Mouse (Mus musculus): ENCODE measurements around the gene Slc35e2.
"Not testable (repeated sequence)": the region's sequence is repeated elsewhere in the genome, so short reads cannot be mapped to it uniquely, and the experiment has no call there.

Gene Slc35e2

DNA sequence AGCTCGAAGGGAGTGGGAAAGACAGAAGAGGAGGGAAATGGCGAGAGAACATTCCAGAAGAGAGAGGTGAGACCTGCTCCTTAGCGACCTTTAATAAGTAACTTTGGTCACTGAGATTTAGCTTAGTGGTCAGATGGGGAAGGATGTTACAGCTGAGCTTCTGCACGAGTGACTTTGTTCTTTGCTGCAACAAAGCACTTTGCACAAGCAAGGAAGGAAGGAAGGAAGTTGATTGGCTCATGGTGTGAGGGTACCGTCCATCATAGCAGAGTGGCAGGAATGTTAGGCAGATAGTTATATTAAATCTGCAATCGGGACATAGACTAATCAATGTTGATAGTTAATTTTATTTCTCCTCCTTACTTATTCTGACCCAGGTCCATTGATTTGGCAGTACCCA lies 29.1 kb downstream of the Slc35e2 start:
- DNase-seq: no peak

DNA sequence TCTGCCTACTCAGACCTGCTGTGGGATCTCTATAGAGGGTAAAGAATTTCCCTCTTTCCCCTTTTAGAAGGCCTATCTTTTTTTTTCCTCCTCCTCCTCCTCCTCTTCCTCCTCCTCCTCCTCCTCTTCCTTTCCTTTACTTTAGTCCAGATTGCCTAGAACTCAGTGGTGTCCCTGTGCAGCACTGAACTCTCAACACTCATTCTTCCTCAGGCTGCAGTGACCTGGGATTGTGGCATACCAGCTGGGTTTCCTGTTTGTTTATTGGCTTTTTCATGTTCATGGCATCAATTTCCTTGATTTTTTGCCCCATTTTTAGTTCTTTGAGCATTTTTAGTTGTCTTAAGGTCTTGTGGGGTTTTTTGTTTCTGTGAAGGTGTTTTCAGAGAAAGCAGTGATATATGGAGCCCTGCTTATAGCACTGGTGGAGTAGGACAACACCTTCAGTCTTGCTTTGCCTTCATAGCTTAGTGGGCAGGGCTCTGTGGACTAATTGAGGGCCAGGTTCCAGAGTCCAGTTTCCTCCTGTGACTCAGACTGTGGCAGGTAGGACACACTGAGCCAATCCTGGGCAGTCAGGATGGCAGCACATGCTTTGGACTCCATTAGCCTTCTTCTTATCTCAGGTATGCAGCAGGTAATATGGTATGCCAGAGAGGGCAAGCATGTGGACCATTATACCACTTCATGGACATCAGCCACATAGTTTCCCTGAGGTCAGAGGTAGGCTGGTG lies 34.7 kb downstream of the Slc35e2 start:
- DNase-seq: no peak

DNA sequence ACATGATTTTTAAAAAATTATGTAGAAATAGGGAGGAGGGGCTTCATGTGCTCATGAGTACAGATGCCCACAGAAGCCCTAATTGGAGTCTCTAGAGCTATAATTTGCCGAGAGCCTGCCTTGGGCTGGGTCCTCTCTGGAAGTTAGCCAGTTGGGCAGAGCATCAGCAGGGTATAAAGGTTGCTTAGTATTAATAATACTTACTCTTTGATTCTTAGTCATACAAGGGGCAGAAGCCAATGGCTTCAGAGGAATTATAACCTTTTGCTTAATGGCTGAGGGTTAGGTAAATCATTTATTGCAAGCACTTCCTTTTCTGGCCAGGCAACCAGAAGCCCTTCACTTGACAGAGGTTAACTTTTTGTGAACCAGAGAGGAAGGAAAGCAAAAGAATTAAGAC lies 42.3 kb downstream of the Slc35e2 start:
- DNase-seq: no peak

DNA sequence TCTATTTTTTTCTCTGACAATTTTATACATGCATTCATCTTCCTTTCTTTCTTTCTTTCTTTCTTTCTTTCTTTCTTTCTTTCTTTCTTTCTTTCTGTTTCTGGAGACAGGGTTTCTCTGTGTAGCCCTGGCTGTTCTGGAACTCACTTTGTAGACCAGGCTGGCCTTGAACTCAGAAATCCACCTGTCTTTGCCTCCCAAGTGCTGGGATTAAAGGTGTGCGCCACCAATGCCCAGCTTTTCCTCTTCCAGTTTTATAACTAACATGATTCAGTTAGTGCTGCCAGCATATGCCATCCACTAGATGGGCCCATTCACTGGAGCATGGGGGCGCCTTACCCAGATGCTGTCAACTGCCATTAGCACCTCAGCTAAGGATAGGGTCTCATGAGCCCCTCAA lies 44.1 kb downstream of the Slc35e2 start, which contains the start of gene Gm10563:
Gene Gm10563, minus strand, starts transcription at position 101 of the 400 bp plus-strand sequence.
- not testable (repeated sequence) for DNase-seq

DNA sequence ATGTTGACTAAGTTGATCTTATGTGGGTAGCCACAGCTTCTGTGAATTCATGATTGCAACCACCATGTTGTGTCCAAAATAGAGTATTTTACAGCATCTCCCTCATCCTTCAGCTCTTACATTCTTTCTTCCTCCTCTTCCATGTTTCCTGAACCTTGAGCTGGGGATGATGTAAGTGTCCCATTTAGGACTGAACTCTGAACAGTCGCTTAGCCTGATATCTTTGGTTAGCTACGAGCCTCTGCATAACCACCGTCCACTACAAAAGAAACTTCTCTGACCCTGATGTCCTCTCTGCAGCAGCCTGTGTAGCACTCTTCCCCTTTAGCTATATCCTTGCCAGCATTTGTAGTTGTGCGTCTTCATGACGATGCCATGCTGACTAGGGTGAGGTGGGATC lies 44.5 kb downstream of the Slc35e2 start:
- DNase-seq: no peak

DNA sequence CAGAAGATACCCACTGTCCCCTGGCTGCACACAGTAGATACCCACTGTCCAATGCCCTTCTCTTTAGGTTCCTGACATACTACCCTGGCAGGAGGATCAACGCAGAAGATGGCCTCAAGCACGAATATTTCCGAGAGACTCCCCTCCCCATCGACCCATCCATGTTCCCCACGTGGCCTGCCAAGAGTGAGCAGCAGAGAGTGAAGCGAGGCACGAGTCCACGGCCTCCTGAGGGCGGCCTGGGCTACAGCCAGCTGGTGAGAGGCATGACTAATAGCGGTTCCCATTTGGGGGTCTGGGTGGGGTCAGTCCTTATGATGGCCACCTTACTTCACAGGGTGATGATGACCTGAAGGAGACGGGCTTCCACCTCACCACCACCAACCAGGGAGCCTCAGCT lies 48.1 kb downstream of the Slc35e2 start:
- no peak for DNase-seq

GRCm38 (mm10) chr4:155651553-155652269 lies 50.5 kb downstream of the Slc35e2 start:
- no peak for DNase-seq

GRCm38 (mm10) chr4:155652283-155653085 lies 51.3 kb downstream of the Slc35e2 start:
- no peak for DNase-seq

- DNase-seq: peak; percentile 10
Observed at GRCm38 (mm10) chr4:155653086-155653450, 51.9 kb downstream of the Slc35e2 start, which contains the start of gene Mmp23. Gene Mmp23, minus strand, starts transcription at chr4:155653384.

DNA sequence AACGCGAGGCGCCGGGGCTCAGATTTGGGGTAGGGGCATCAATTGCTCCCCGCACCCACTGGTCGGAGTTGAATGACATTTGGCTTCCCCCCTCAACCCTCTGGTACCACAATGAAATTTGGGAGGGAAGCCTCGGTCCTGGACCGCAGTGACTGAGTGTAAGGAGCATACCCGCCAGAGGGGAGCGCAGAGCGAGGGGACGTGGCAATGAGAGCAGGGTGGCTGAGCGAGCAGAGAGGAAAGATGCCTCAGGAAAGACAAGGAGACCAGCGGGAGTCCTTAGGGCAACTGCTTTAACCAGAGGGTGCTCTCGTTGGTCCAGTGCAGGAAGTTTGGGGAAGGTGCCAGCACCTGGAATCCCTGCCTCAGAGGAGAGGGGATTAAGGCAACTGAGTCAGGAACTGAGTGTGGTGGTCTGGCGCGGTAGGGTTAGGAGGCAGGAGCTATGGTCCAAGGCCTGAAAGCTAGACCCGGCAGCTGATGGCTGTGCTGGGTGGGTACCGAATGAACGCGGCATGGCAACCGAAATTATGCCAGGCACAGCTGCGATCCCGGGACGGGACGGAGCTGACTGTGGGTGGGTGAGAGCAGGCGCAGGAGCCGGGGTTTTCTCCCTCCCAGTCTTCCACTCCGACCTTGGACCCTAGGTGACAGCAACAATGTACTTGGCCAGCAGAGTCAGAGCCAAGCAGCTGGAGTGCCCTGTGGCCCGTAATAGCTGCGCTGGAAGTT lies 52.4 kb downstream of the Slc35e2 start:
- DNase-seq: peak; percentile 17

GRCm38 (mm10) chr4:155654183-155654455 lies 52.9 kb downstream of the Slc35e2 start:
- no peak for DNase-seq

- DNase-seq: peak; percentile 70
Observed at GRCm38 (mm10) chr4:155654456-155655298, 53.5 kb downstream of the Slc35e2 start.

DNA sequence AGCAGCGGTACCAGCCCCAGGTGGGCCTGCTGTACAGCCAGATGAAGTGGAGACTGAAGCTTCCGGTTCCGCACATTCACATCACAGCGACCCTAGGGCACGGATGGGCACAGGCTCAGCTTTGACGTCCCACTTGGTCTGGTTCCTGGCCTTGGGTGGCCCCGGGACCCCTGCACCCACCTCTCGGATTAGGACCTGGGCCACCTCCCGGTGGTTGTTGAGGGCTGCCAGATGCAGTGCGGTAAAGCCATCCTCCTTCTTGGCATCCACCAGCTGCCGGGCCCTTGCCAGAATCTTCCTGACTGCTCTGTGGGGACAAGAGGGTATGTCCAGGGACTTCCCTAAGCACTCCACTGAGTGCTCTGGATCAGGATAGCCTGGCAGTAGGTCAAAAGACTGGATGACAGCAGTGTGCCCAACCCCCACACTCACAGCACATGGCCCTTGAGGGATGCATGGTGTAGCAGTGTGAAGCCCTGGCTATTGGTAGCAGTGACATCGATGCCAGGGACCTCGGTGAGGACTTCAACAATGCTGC lies 55.1 kb downstream of the Slc35e2 start:
- DNase-seq: no peak

DNA sequence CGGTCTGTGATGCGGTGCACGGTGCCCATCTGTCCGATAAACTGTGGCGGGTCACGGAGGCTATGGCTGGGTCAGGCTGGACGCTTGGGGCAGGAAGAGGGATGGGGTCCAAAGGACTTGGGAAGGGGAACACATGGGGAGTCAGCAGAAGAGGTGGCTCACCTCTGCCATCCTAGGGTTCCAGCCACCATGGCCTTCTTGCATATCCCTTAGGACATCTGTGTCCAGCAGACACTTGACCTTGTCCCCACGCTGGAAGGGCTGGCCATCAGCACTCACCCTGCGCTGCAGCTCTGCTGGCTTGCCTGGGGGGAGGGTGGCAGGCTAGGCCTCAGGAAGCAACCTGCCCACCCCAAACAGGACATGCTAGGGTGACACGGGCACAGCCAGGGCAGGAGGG lies 57.7 kb downstream of the Slc35e2 start:
- no peak for DNase-seq

DNA sequence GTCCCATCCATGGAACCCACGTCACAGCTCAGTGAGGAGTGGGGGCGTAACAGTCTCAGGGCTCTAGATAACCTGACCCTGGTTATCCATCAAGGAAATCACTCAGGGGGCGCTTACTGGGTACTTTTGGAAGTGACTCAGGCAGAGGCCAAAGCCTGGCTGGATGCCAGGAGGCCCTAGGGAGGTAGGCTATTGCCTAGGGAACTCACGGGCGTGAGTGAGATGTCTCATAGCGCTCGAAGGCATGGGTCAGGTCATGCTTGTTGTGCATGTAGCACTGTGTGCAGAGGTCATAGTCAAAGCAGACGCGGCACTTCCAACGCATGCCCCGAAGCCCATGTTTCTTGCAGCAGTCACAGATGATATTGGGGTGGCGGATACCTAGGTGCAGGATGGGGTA lies 59.4 kb downstream of the Slc35e2 start:
- no peak for DNase-seq

DNA sequence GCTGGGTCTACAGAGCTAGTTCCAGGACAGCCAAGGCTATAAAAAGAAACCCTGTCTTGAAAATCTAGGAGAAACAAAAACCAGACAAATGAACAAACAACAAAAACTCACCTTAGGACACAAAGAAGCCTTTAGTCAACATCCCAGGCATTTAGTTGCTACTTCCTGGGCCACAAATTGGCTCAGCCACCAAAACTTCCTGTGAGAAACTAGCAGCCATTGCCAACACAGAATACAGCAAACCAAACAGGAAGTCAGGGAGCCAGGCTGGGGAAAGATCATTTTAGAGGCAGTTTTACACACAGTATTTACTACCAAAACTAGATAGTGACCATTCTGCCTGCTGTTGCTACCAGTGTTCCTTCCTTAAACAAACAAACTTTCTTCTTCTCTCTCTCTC lies 65.7 kb downstream of the Slc35e2 start:
- DNase-seq: peak; percentile 10

GRCm38 (mm10) chr4:155668689-155669597 lies 67.7 kb downstream of the Slc35e2 start, which contains the start of gene Mib2:
Gene Mib2, minus strand, starts transcription at chr4:155669198.
- DNase-seq: peak; percentile 98

DNA sequence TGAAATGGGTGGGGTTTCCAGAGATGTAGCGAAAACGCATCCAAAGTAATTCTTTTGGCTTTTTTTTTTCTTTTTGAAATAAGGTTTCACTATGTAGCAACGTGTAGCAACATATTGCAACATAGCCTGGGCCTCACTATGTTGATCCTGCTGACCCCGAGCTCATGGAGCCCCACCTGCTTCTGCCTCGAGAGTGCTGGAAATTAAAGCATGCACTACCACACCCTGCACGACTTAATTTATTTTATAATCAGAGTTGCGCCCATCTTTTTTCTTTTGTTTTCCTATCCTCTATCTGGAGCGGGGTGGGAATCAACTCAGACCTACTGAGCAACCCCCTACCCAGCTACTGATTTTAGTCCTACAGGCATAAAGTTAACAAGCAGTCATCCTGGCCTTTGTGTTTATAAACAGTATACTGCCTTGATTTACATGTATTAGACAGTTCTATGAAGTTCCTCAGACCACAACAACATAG lies 68.4 kb downstream of the Slc35e2 start:
- DNase-seq: no peak

GRCm38 (mm10) chr4:155670236-155670635 lies 69.0 kb downstream of the Slc35e2 start:
- peak; percentile 4 for DNase-seq

DNA sequence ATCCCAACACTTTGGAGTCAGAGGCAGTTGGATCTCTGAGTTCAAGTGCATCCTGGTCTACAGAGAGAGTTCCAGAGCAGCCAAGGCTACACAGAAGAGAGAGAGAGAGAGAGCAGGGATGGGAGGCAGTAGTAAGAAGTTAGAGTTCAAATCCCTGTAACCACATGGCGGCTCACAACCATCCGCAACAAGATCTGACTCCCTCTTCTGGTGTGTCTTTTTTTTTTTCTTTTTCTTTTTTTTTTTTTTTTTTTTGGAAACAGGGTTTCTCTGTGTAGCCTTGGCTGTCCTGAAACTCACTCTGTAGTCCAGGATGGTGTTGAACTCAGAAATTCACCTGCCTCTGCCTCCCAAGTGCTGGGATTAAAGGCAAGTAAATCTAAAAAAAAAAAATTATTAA lies 70.9 kb downstream of the Slc35e2 start:
- no peak for DNase-seq

All from thymus, postnatal 14 days (tissue).